Mouse (Mus musculus) liver, embryonic 12.5 days (tissue): Measurements from ENCODE around the gene Evi5l. TPM values are rescaled to one million over a fixed set of nuclear protein-coding genes. Genes with fewer than 3 reads are reported as not detected.

ENCODE experiments used
- ATAC-seq: fragments of 200-750 bp; cut with Nextera tagmentation; 2 replicates; pipeline ENCODE4 v1.8.0; 2017; ENCODE audit warnings: moderate number of reproducible peaks, mild to moderate bottlenecking, moderate library complexity
- H3K27ac ChIP-seq: fragments of 300-500 bp; sonication (generic); 2 replicates; pipeline ENCODE4 v1.5.1; 2016; ENCODE audit warnings: mild to moderate bottlenecking
- H3K27me3 ChIP-seq: fragments of 300-500 bp; sonication (generic); replicated peaks from 2 replicates; pipeline ENCODE4 v1.6.1; 2016; ENCODE audit warnings: mild to moderate bottlenecking, moderate library complexity
- H3K36me3 ChIP-seq: fragments of 300-500 bp; sonication (generic); 2 replicates; pipeline ENCODE4 v1.6.1; 2016; ENCODE audit warnings: mild to moderate bottlenecking, moderate library complexity
- H3K4me1 ChIP-seq: fragments of 300-500 bp; sonication (generic); 2 replicates; pipeline ENCODE4 v1.6.1; 2016
- H3K4me2 ChIP-seq: fragments of 300-500 bp; sonication (generic); 2 replicates; pipeline ENCODE4 v1.6.1; 2016; ENCODE audit warnings: mild to moderate bottlenecking, moderate library complexity
- H3K4me3 ChIP-seq: fragments of 300-500 bp; sonication (generic); 2 replicates; pipeline ENCODE4 v1.5.1; 2016; ENCODE audit warnings: mild to moderate bottlenecking, moderate library complexity
- H3K9ac ChIP-seq: fragments of 300-500 bp; sonication (generic); 2 replicates; pipeline ENCODE4 v1.6.1; 2016; ENCODE audit warnings: mild to moderate bottlenecking, moderate library complexity
- H3K9me3 ChIP-seq: fragments of 300-500 bp; sonication (generic); replicated peaks from 2 replicates; pipeline ENCODE4 v1.6.1; 2016; ENCODE audit warnings: mild to moderate bottlenecking, moderate library complexity
- WGBS: fragments of 180-500 bp; shearing (Covaris S2); methylation state at CpG from one replicate; pipeline ENCODE4 v1.1.7; 2016; ENCODE audit not compliant: insufficient replicate concordance; 5-methylcytosine and 5-hydroxymethylcytosine counted together
- polyA plus RNA-seq: library from polyadenylated mRNA; unstranded; fragments of >200 nt; fragmentation: Nextera tagmentation; extraction: Ambion mirVana; gene quantifications from 2 replicates; pipeline ENCODE4 v1.2.1, GENCODE M21; 2016

Gene Evi5l
- 8.0 and 8.6 TPM in 2 replicates for polyA plus RNA-seq

DNA sequence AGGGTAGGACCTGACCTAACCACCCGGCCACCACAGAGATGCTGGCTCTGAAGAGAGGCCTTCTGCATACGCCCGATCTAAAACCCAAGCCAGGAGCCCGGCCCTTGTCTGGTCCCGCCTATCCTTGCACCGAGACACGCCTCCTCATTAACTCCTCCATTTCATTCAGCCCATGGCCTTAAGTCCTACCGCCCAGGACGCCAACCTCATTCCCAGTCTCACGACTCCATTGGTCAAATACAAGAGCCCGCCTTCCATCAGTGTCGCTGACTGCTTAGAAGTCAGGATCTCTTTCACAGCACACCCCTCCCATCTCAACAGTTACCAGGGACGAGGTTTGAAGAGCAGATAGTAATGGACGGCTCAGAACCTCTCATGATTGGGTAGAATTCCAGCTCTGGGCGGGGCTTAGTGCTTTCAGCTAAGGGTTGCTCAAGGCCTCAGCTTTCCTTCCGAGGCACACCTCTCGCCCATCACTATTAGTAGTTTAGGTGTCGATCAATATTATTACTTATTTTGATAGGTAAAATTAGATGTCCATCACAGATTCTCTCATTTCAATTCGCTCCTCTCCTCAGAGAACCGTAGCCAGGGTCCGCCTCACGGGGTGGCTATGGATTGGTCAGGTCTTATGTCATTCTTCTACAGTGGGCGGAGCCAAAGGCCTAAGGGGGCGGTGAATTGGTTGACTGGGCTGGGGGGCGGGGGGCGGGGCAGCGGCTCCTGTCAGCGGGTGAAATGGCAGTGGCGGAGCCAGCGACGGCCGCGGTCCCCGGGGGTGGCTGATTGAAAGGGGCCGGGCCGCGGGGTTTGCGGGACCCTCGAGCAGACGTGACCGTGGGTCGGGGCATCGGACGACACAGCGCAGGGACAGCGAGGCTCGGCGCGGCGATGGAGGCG, at the start of gene Evi5l:
Evi5l (plus strand) TSS at position 716 of the 900 bp plus-strand sequence.
- Histone ChIP-seq H3K4me3 (peak within 1 kb of the TSS; percentile 78), H3K4me2 (peak within 1 kb of the TSS; percentile 99), H3K9me3 (no peaks in the 10 kb centered on the region), H3K36me3 (no peaks in the 10 kb centered on the region), H3K9ac (peak within 1 kb of the TSS; percentile 84), H3K4me1 (peaks cover 33% of the 10 kb centered on the region), H3K27ac (peak within 1 kb of the TSS; percentile 64), H3K27me3 (no peaks in the 10 kb centered on the region)
- WGBS, result under 1% methylated on average over 51 of the region's 51 CpGs
- peak; percentile 94 for ATAC-seq

GRCm38 (mm10) chr8:4133798-4134197, 32.6 kb upstream of the Evi5l start, which contains the start of gene Cd209g:
TSS of gene Cd209g (plus strand) at chr8:4134098.
- H3K9ac ChIP-seq, result no peak within 1 kb of the TSS
- H3K36me3 ChIP-seq, result no peaks in the 10 kb centered on the region
- 78% methylated on average over 10 of the region's 10 CpGs for WGBS
- no peak for ATAC-seq
- H3K27ac ChIP-seq, result no peak within 1 kb of the TSS
- no peaks in the 10 kb centered on the region for H3K4me1 ChIP-seq
- H3K4me3 ChIP-seq, result no peak within 1 kb of the TSS
- H3K9me3 ChIP-seq, result no peaks in the 10 kb centered on the region
- H3K27me3 ChIP-seq, result no peaks in the 10 kb centered on the region; the same call in none of the 2 replicates
- H3K4me2 ChIP-seq, result no peak within 1 kb of the TSS

GRCm38 (mm10) chr8:4139660-4140646, 26.4 kb upstream of the Evi5l start:
- no peaks in the 10 kb centered on the region for H3K9me3 ChIP-seq
- no peak overlapping the region for H3K4me3 ChIP-seq
- ATAC-seq, result no peak
- H3K27me3 ChIP-seq, result peaks cover 6% of the 10 kb centered on the region
- no peaks in the 10 kb centered on the region for H3K36me3 ChIP-seq
- H3K4me1 ChIP-seq, result no peaks in the 10 kb centered on the region
- no peak overlapping the region for H3K9ac ChIP-seq
- no peak overlapping the region for H3K27ac ChIP-seq
- 9% methylated on average over 12 of the region's 12 CpGs for WGBS
- no peak overlapping the region for H3K4me2 ChIP-seq

DNA sequence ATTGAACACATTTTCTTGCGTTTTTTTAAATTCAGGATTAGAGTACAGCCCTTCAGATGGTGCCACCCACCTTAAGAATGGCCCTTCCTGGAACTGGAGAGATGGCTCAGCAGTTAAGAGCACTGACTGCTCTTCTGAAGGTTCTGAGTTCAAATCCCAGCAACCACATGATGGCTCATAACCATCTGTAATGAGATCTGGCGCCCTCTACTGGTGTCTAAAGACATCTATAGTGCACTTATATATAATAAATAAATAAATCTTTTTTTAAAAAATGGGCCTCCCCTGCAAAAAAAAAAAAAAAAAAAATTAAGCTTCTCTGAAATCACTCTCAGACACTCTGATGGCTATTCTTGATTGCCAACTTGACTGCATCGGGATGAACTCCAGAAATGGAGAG, 24.6 kb upstream of the Evi5l start:
- ATAC-seq, result no peak
- WGBS, result 45% methylated on average over 3 of the region's 3 CpGs

DNA sequence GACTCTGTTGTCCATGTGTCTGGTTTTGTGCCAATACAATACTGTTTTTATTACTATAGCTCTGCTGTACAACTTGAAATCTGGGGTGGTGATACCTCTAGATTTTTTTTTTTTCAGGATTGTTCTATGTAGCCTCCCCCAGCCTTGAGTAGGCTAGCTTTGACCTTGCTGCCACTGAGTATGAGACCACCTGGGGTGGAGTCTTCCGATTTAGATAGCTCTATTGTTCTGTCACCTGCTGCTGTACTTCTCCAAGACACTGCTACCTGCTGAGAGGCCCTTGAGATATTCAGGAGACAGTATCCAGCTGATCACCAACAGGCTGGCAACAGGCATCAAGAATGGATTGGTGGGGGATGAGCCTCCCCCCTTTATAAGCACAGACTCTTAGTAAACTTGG, 19.1 kb upstream of the Evi5l start:
- Histone ChIP-seq H3K9ac (no peak overlapping the region), H3K36me3 (no peaks in the 10 kb centered on the region), H3K9me3 (peaks cover 4% of the 10 kb centered on the region; the same call in 1 of the 2 replicates), H3K4me3 (no peak overlapping the region), H3K4me2 (no peak overlapping the region), H3K27ac (no peak overlapping the region), H3K27me3 (no peaks in the 10 kb centered on the region), H3K4me1 (no peaks in the 10 kb centered on the region)
- WGBS, result 16% methylated on average over 1 of the region's 1 CpGs
- ATAC-seq, result no peak

More for the DNA sequence above, 24.6 kb upstream of the Evi5l start:
- no peak overlapping the region for H3K4me2 ChIP-seq
- no peaks in the 10 kb centered on the region for H3K36me3 ChIP-seq
- H3K4me1 ChIP-seq, result no peaks in the 10 kb centered on the region
- no peak overlapping the region for H3K4me3 ChIP-seq
- H3K27ac ChIP-seq, result no peak overlapping the region
- no peak overlapping the region for H3K9ac ChIP-seq
- no peaks in the 10 kb centered on the region for H3K9me3 ChIP-seq
- H3K27me3 ChIP-seq, result peaks cover 6% of the 10 kb centered on the region

- Histone ChIP-seq H3K27ac (no peak overlapping the region), H3K9ac (no peak overlapping the region), H3K27me3 (no peaks in the 10 kb centered on the region), H3K9me3 (peaks cover 4% of the 10 kb centered on the region; the same call in 1 of the 2 replicates), H3K36me3 (no peaks in the 10 kb centered on the region), H3K4me2 (no peak overlapping the region), H3K4me3 (no peak overlapping the region), H3K4me1 (no peaks in the 10 kb centered on the region)
- ATAC-seq, result no peak
These were observed 11.5 kb upstream of the Evi5l start for GRCm38 (mm10) chr8:4154878-4155277.

GRCm38 (mm10) chr8:4162786-4163185, 3.6 kb upstream of the Evi5l start:
- Histone ChIP-seq H3K36me3 (no peaks in the 10 kb centered on the region), H3K9ac (no peak overlapping the region), H3K4me1 (peaks cover 14% of the 10 kb centered on the region), H3K4me3 (no peak overlapping the region), H3K27ac (no peak overlapping the region), H3K9me3 (no peaks in the 10 kb centered on the region), H3K4me2 (no peak overlapping the region), H3K27me3 (no peaks in the 10 kb centered on the region)
- no peak for ATAC-seq
- WGBS, result 29% methylated on average over 4 of the region's 4 CpGs

DNA sequence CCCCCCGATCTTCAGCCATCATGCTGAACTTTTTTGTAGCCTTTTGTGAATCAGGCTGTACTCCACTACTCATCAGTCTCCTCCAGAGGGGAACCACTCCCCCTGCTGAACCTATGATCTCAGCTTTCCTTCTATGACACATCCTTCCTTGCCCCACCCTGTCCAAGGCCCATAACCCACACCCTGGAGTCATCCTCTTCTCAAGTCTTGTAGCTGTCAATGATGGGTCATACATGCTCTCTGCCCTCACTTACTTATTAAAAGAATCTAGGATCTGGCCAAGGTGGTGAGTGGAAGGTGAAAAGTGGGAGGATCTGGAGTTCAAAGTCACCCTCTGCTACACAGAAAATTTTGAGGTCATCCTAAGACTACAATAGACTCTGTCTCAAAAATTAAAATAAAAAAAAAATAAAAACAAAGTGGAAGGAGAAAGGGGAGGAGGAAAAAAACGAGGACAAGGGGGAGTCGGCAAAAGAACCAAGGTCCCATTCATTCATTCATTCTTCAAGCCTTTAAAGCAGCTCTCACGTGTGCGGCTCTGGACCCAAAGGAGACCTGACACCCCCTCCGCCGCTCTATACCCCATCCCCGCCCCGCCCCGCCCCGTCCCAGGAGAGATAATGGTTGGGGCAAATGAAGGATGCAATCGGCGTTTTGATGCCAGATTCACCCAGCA, 1.1 kb upstream of the Evi5l start:
- ATAC-seq, result no peak
- no peaks in the 10 kb centered on the region for H3K9me3 ChIP-seq
- no peaks in the 10 kb centered on the region for H3K36me3 ChIP-seq
- no peaks in the 10 kb centered on the region for H3K27me3 ChIP-seq
- peak overlapping the region; percentile 56 for H3K9ac ChIP-seq
- peak overlapping the region; percentile 78 for H3K4me3 ChIP-seq
- peaks cover 30% of the 10 kb centered on the region for H3K4me1 ChIP-seq
- 9% methylated on average over 13 of the region's 13 CpGs for WGBS
- H3K27ac ChIP-seq, result peak overlapping the region; percentile 64
- H3K4me2 ChIP-seq, result peak overlapping the region; percentile 99

DNA sequence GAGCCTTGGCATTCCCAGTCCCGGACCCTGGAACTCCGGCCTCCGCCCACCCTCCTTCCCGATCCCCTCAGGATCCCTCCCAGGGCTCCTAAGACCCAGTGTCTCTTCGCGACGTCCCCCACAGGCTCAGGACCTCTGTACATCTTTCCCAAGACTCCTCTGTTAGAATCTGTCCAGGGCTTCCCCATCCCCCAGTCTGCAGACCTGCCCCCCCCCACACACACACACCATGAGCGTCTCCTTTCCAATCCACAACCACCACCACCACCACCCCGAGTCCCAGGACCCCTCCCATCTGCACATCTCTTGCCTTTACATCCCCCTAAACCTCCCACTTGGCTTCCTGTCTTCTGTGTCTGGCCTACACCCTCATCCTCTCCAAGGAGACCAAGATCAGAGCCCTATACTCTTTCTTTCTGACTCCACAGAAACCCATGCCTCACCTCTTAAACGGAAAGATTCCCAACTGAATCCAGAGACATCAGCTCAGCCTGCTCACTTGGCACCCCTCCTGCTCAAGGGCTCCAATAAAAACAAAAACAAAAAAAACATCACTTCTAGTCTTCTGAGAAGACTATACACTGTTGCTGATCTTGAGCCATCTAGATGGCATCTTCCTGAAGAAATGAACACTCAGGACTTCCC, 636 bp downstream of the Evi5l start:
- peak overlapping the region; percentile 84 for H3K9ac ChIP-seq
- no peaks in the 10 kb centered on the region for H3K36me3 ChIP-seq
- no peak overlapping the region; the same call in 1 of the 2 replicates for H3K27ac ChIP-seq
- no peaks in the 10 kb centered on the region for H3K27me3 ChIP-seq
- H3K9me3 ChIP-seq, result no peaks in the 10 kb centered on the region
- ATAC-seq, result no peak
- peaks cover 33% of the 10 kb centered on the region for H3K4me1 ChIP-seq
- peak overlapping the region; percentile 78 for H3K4me3 ChIP-seq
- 19% methylated on average over 10 of the region's 10 CpGs for WGBS
- peak overlapping the region; percentile 99 for H3K4me2 ChIP-seq

GRCm38 (mm10) chr8:4167918-4168317, 1.6 kb downstream of the Evi5l start:
- no peak for ATAC-seq
- Histone ChIP-seq H3K27me3 (no peaks in the 10 kb centered on the region), H3K4me3 (no peak overlapping the region), H3K4me2 (no peak overlapping the region), H3K27ac (no peak overlapping the region), H3K36me3 (no peaks in the 10 kb centered on the region), H3K9me3 (no peaks in the 10 kb centered on the region), H3K9ac (no peak overlapping the region), H3K4me1 (peaks cover 33% of the 10 kb centered on the region)
- 84% methylated on average over 1 of the region's 1 CpGs for WGBS

DNA sequence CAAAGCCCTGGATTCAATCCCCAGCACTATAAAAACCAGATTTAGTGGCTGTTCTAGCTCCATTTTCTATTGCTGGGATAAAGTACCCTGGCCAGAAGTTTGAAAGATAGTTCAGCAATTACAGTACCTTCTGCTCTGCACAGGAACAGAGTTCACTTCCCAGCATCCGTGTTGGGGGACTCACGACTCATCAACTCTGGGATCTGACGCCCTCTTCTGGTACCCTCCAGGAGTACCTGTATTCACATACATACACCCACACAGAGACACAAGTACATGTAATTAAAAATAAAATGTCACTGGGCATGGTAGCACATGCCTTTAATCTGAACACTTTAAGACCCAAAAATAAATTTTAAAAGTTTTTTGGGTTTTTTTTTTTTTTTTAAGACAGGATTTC, 6.1 kb downstream of the Evi5l start:
- peaks cover 18% of the 10 kb centered on the region for H3K4me1 ChIP-seq
- no peaks in the 10 kb centered on the region for H3K27me3 ChIP-seq
- no peak overlapping the region for H3K27ac ChIP-seq
- H3K9me3 ChIP-seq, result no peaks in the 10 kb centered on the region
- no peaks in the 10 kb centered on the region for H3K36me3 ChIP-seq
- no peak overlapping the region for H3K9ac ChIP-seq
- no peak overlapping the region for H3K4me2 ChIP-seq
- H3K4me3 ChIP-seq, result no peak overlapping the region
- no peak for ATAC-seq
- 52% methylated on average over 3 of the region's 3 CpGs for WGBS
